Mouse (Mus musculus) midbrain, postnatal 0 days (tissue): ENCODE results near the gene Slfn3. TPM values are rescaled to one million over a fixed set of nuclear protein-coding genes. Genes with fewer than 3 reads are reported as not detected.
"Not testable (repeated sequence)": the region's sequence is repeated elsewhere in the genome, so short reads cannot be mapped to it uniquely, and the experiment has no call there.

ENCODE experiments used
- ATAC-seq: fragments of 200-750 bp; cut with Nextera tagmentation; 2 replicates; pipeline ENCODE4 v1.8.0; 2017; ENCODE audit warnings: moderate number of reproducible peaks, mild to moderate bottlenecking, moderate TSS enrichment, moderate library complexity; ENCODE audit not compliant: low FRiP score
- DNase-seq: peaks from one replicate; pipeline ENCODE4 v3.0.0-alpha.2; 2015; ENCODE audit warnings: low spot score
- H3K27ac ChIP-seq: fragments of 300-500 bp; sonication (generic); 2 replicates; pipeline ENCODE4 v1.5.1; 2014; ENCODE audit warnings: low read depth, mild to moderate bottlenecking, low read length, mixed read lengths
- H3K27me3 ChIP-seq: fragments of 300-500 bp; sonication (generic); 2 replicates; pipeline ENCODE4 v1.6.1; 2014; ENCODE audit warnings: low read length, control low read depth, mixed read lengths; ENCODE audit not compliant: insufficient read depth
- H3K36me3 ChIP-seq: fragments of 300-500 bp; sonication (generic); 2 replicates; pipeline ENCODE4 v1.6.1; 2014; ENCODE audit warnings: low read length, control low read depth, mixed read lengths; ENCODE audit not compliant: insufficient read depth
- H3K4me1 ChIP-seq: fragments of 300-500 bp; sonication (generic); 2 replicates; pipeline ENCODE4 v1.6.1; 2014; ENCODE audit warnings: mild to moderate bottlenecking, control low read depth, antibody characterized with exemption, low read length, mixed read lengths; ENCODE audit not compliant: insufficient read depth
- H3K4me2 ChIP-seq: fragments of 300-500 bp; sonication (generic); 2 replicates; pipeline ENCODE4 v1.6.1; 2014; ENCODE audit warnings: low read depth, mild to moderate bottlenecking, low read length, mixed read lengths; ENCODE audit not compliant: poor library complexity, severe bottlenecking
- H3K4me3 ChIP-seq: fragments of 300-500 bp; sonication (generic); 2 replicates; pipeline ENCODE4 v1.5.1; 2014; ENCODE audit warnings: low read depth, mild to moderate bottlenecking, low read length, moderate library complexity
- H3K9ac ChIP-seq: fragments of 300-500 bp; sonication (generic); replicated peaks from 2 replicates; pipeline ENCODE4 v1.6.1; 2014; ENCODE audit warnings: mild to moderate bottlenecking, low read length, moderate library complexity, mixed read lengths; ENCODE audit not compliant: poor library complexity, severe bottlenecking
- H3K9me3 ChIP-seq: fragments of 300-500 bp; sonication (generic); 2 replicates; pipeline ENCODE4 v1.6.1; 2016; ENCODE audit warnings: low read length, control low read depth
- CTCF ChIP-seq: IDR thresholded peaks from 2 replicates; pipeline ENCODE4 v1.5.1; 2016; ENCODE audit warnings: antibody characterized with exemption, mild to moderate bottlenecking
- WGBS: fragments of 180-500 bp; shearing (Covaris S2); extraction: QIAGEN DNeasy Blood & Tissue Kit; methylation state at CpG from one replicate; pipeline ENCODE4 v1.1.7; 2014; 5-methylcytosine and 5-hydroxymethylcytosine counted together
- polyA plus RNA-seq: library from polyadenylated mRNA; unstranded; fragments of >200 nt; fragmentation: Nextera tagmentation; extraction: Ambion mirVana; gene quantifications from 2 replicates; pipeline ENCODE4 v1.2.1, GENCODE M21; 2015
- total RNA-seq: library from RNA; depleted of rRNA; stranded (reverse); fragments of >200 nt; gene quantifications from 2 replicates; pipeline ENCODE4 v1.2.3, GENCODE M21; 2014

Gene Slfn3
- total and polyA plus RNA-seq, 2 experiments from 2014 or later = 0.12 to 0.22 TPM

- no peaks in the 10 kb centered on the region for H3K27me3 ChIP-seq
- DNase-seq = no peak
- H3K27ac ChIP-seq = no peak overlapping the region
- 80% methylated on average over 1 of the region's 1 CpGs for WGBS
- H3K4me1 ChIP-seq = no peaks in the 10 kb centered on the region
- H3K9ac ChIP-seq = no peak overlapping the region
- H3K36me3 ChIP-seq = no peaks in the 10 kb centered on the region
- no peaks in the 10 kb centered on the region for H3K9me3 ChIP-seq
- no peak for ATAC-seq
- H3K4me2 ChIP-seq = no peak overlapping the region
- no peak for TF ChIP-seq CTCF
- no peak overlapping the region for H3K4me3 ChIP-seq
These were observed 30.3 kb downstream of the Slfn3 start for GRCm38 (mm10) chr11:83221328-83221877.

- no peak overlapping the region for H3K4me3 ChIP-seq
- no peak overlapping the region for H3K9ac ChIP-seq
- no peaks in the 10 kb centered on the region for H3K4me1 ChIP-seq
- no peak for DNase-seq
- no peak for ATAC-seq
- H3K27ac ChIP-seq = no peak overlapping the region
- no peak overlapping the region for H3K4me2 ChIP-seq
- WGBS = 86% methylated on average over 7 of the region's 7 CpGs
- TF ChIP-seq CTCF = no peak
- no peaks in the 10 kb centered on the region for H3K9me3 ChIP-seq
- no peaks in the 10 kb centered on the region for H3K27me3 ChIP-seq
- no peaks in the 10 kb centered on the region for H3K36me3 ChIP-seq
These were observed 32.2 kb downstream of the Slfn3 start for GRCm38 (mm10) chr11:83223367-83223766.

GRCm38 (mm10) chr11:83223793-83224192 lies 32.7 kb downstream of the Slfn3 start:
- not testable (repeated sequence) for H3K9ac ChIP-seq, H3K9me3 ChIP-seq, H3K27me3 ChIP-seq, H3K4me2 ChIP-seq, H3K4me1 ChIP-seq, H3K4me3 ChIP-seq, DNase-seq, H3K27ac ChIP-seq, H3K36me3 ChIP-seq, ATAC-seq
- 89% methylated on average over 5 of the region's 5 CpGs for WGBS

GRCm38 (mm10) chr11:83224217-83224616 lies 33.1 kb downstream of the Slfn3 start:
- 97% methylated on average over 9 of the region's 9 CpGs for WGBS
- TF ChIP-seq CTCF = no peak
- H3K36me3 ChIP-seq = no peaks in the 10 kb centered on the region
- DNase-seq (no peak), ATAC-seq (no peak)
- no peak overlapping the region for H3K9ac ChIP-seq
- no peak overlapping the region for H3K27ac ChIP-seq
- H3K27me3 ChIP-seq = no peaks in the 10 kb centered on the region
- H3K4me1 ChIP-seq = no peaks in the 10 kb centered on the region
- H3K4me3 ChIP-seq = no peak overlapping the region
- H3K9me3 ChIP-seq = no peaks in the 10 kb centered on the region
- no peak overlapping the region for H3K4me2 ChIP-seq

GRCm38 (mm10) chr11:83224750-83225149 lies 33.6 kb downstream of the Slfn3 start:
- Histone ChIP-seq H3K4me1 (no peaks in the 10 kb centered on the region), H3K4me2 (no peak overlapping the region), H3K9ac (no peak overlapping the region), H3K27ac (no peak overlapping the region), H3K9me3 (no peaks in the 10 kb centered on the region), H3K27me3 (no peaks in the 10 kb centered on the region), H3K36me3 (no peaks in the 10 kb centered on the region), H3K4me3 (no peak overlapping the region)
- ATAC-seq (no peak), DNase-seq (no peak)
- 65% methylated on average over 3 of the region's 3 CpGs for WGBS
- no peak for TF ChIP-seq CTCF

GRCm38 (mm10) chr11:83225371-83225960 lies 34.3 kb downstream of the Slfn3 start:
- Histone ChIP-seq H3K4me1 (no peaks in the 10 kb centered on the region), H3K27ac (no peak overlapping the region), H3K9me3 (no peaks in the 10 kb centered on the region), H3K9ac (no peak overlapping the region), H3K4me2 (no peak overlapping the region), H3K36me3 (no peaks in the 10 kb centered on the region), H3K4me3 (no peak overlapping the region), H3K27me3 (no peaks in the 10 kb centered on the region)
- DNase-seq (no peak), ATAC-seq (no peak)
- WGBS = 90% methylated on average over 9 of the region's 9 CpGs
- no peak for TF ChIP-seq CTCF
